Mouse (Mus musculus): Measurements from ENCODE around the gene Jak2. TPM values are rescaled to one million over a fixed set of nuclear protein-coding genes. Genes with fewer than 3 reads are reported as not detected.
A peak's percentile ranks its signal among the peaks of the same experiment; 100 is the strongest.

Gene Jak2
- total RNA-seq, 2 experiments from 2014 or later: 45.8 to 82.8 TPM

DNA sequence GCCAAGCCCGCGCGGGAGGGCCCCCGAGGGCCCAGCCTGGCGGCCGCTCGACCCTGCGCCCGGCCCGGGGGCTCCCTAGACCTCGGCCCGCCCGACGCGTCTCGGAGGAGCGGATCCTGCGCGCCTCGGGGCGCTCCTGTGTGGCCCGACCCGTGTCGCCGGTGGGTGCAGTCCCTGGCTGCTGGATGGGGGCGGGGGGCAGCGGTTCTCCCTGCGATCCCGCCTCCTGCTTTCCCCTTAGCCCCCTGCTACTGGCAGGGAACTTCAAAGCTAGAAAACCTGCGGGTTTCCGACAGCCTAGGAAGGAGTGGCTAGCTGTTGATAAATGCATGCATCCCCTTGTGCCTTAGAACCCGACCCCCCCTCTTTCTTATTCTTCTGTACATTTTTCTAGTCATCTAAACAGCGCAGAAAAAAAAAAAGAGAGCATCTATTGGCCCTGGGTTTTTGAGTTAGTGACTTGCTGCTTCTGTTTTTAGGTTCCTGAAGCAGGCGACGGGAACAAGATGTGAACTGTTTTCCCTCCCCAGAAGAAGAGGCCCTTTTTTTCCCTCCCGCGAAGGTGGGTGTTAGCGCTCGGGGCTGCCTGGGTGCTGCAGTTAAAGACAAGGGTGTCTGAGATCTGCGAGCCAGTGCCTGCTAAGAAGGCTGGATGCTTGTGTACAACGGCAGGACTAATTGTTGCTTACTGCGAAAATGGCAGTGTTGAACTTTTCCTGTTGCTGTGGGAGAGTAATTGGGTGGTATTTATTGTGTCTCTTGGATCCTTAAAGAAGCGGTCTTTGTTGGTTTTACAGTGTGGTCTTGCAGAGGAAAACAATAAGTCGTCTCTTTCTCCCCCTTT, 552 bp downstream of the Jak2 start:
- no peak for ATAC-seq (replicated peaks; ENCODE audit: low FRiP score, low TSS enrichment, poor library complexity, severe bottlenecking)

GRCm38 (mm10) chr19:29252831-29253545, 1.4 kb downstream of the Jak2 start:
- no peak for ATAC-seq (replicated peaks; ENCODE audit: low FRiP score, low TSS enrichment, poor library complexity, severe bottlenecking)

DNA sequence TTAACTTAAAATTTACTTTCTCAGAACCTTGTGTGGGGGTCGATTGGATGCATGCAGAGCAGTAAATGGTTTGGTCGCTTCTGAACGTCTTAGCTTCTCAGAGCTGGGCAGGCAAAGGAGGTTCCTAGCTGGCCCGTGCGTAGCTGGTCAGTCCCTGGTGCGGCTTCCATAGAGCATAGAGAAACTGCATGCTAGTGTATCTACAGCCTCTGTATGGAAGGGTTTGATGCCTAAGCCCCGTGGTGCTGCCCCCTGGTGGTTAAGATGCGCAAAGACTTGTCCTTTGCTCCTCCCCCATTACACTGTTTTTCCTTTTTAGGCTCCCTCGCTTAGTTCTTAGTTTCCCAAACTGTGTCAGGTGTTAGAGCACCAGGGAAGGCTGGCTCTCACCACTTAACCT, 2.1 kb downstream of the Jak2 start:
- peak; percentile 69 for ATAC-seq (replicated peaks; ENCODE audit: low FRiP score, low TSS enrichment, poor library complexity, severe bottlenecking)

- ATAC-seq (replicated peaks; ENCODE audit: low FRiP score, low TSS enrichment, poor library complexity, severe bottlenecking): no peak
Measured at GRCm38 (mm10) chr19:29254671-29255070, 3.0 kb downstream of the Jak2 start.

- no peak for ATAC-seq (replicated peaks; ENCODE audit: low FRiP score, low TSS enrichment, poor library complexity, severe bottlenecking)
Measured at GRCm38 (mm10) chr19:29255327-29256027, 3.8 kb downstream of the Jak2 start.

DNA sequence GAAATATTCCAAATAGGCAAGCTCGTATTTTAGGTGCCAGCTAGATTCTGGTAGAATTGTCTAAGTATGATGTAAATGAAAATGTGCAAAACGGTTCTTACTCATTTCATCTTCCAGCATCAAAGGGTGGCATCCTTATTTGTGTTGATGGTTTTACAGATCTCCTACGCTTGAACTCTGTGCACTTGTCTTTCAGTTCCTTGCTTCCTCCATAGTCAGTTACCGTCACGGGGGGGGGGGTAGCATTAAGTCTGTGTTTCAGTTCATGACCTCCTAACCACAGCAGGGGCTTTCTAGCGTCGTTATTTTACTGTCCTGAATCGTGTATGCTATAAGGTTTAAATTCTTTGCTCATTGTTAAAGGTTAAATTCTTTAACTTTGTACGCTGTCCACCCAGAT, 10.0 kb downstream of the Jak2 start:
- no peak for ATAC-seq (replicated peaks; ENCODE audit: low FRiP score, low TSS enrichment, poor library complexity, severe bottlenecking)

DNA sequence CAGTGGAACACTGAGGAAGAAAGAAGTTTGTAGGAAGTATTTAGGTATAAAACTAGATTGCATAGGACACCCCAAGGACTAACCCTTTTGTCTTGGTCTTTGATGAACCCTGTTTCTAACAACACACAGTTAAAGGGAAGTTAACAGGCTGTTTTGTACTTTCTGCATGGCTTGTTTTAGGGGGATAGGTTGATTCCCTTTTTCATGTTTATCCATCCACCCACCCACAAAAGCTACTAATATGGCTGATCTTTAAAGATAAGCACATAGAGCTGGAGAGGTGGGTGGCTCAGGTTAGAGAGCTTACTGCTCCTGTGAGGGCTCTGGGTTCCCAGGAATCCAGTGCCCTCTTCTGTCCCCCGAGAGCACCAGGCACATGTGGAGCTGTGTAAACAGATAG, 11.9 kb downstream of the Jak2 start:
- no peak for ATAC-seq (replicated peaks; ENCODE audit: low FRiP score, low TSS enrichment, poor library complexity, severe bottlenecking)

DNA sequence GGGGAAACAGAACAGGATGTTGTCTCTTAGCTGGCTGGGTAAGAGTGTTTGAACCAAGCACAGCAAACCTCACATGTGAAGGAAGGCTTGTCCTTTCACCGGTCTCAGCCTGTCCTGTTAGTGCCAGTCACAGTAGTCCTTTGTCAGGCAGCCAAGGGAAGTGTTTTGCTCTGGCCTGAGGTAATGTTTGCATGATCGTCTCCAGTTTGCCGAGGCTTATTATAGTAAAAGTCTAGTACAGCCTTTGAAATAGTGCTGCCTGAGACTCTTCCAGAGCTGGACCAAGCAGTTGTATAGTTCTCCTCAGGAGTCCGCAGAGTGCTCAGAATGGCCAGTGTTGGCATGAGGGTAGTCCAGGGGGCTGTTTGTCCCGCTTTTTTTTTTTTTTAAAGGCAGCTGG, 13.9 kb downstream of the Jak2 start:
- ATAC-seq (replicated peaks; ENCODE audit: low FRiP score, low TSS enrichment, poor library complexity, severe bottlenecking): no peak

DNA sequence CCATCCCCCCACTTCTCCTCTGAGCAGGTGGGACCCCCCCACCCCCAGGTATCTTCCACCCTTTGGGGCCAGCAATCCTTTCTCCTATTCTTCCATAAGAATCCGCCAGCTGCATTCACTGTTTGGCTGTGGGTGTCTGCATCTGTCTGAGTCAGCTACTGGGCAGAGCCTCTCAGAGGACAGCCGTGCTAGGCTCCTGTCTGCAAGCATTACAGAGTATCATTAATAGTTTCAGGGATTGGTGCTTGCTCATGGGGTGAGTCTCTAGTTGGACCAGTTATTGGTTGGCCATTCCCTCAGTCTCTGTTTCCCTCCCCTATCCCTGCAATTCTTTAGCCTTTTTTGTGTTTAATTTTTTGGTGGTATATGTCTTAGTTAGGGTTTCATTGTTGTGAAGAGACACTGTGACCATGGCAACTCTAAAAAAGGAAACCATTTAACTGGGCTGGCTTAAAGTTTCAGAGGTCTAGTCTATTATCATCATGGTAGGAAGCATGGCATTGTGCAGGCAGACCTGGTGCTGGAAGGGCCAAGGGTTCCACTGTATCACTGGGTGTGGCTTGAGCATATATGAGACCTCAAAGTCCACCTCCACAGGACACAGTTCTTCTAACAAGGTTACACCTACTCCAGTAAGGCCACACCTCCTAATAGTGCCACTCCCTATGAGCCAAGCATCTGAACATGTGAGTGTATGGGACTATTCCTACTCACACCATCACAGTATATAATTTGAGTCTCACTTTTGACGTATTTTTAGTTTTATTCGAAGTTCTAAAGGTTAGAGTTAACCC, 15.6 kb downstream of the Jak2 start:
- ATAC-seq (replicated peaks; ENCODE audit: low FRiP score, low TSS enrichment, poor library complexity, severe bottlenecking): no peak

DNA sequence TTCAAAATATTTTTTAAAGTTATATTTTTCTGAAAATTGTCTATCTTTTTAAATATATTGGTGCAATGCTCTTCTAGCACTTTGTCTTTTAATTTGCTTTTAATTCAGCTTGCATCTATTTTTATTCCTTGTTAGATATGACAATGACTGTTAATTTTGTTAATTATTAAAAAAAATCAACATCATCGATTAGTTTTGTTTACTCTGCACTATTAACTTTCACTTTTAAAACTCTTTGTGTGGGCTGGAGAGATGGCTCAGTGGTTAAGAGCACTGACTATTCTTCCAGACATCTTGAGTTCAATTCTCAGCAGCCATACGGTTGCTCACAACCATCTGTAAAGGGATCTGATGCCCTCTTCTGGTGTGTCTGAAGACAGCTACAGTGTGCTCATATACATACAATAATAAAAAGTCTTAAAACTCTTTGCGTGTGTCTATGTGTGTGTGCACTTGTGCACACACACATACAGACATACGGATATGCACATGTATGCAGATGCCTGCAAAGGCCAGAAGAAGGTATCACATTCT, 17.2 kb downstream of the Jak2 start:
- no peak for ATAC-seq (replicated peaks; ENCODE audit: low FRiP score, low TSS enrichment, poor library complexity, severe bottlenecking)

GRCm38 (mm10) chr19:29270226-29270625, 18.6 kb downstream of the Jak2 start:
- ATAC-seq (replicated peaks; ENCODE audit: low FRiP score, low TSS enrichment, poor library complexity, severe bottlenecking): 0 out of 2 replicates have a peak, but pooled peaks have one; percentile 15

GRCm38 (mm10) chr19:29271147-29271578, 19.5 kb downstream of the Jak2 start:
- peak; percentile 91 for ATAC-seq (replicated peaks; ENCODE audit: low FRiP score, low TSS enrichment, poor library complexity, severe bottlenecking)

DNA sequence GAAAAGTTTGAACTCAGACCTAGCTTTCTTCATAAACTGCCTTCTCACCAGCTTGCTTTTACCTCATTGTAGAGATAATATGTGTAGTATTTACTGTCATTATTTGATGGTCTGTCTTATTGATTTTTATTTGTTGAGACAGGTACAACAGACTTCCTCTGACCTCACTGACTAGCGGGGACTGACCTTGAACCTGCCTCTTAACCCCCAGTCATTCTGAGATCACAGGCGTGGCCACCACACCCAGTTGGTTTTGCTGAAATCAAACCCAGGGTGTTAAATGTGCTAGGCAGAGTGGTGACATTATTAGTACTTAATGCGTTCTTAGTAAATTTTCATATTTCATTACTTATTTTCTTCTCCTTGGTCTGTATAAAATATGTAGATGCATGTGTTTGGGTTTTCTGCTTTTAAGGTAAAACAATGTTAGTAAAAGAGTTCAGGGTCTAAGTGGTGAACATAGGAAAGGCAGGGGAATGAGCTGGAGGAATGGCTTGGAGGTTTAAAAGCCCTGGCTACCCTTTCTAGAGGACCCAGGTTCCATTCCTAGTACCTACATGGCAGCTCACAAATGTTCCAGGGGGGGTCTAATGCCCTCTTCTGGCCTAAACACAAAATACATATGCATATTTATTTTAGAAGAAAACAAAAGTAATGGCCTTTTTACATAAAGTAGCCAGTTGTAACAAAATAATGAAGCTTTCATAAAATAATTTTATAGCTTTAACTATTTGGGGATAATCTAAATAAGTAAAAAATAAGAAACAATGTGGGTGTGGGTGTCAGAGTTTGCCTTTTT, 20.6 kb downstream of the Jak2 start:
- ATAC-seq (replicated peaks; ENCODE audit: low FRiP score, low TSS enrichment, poor library complexity, severe bottlenecking): no peak

DNA sequence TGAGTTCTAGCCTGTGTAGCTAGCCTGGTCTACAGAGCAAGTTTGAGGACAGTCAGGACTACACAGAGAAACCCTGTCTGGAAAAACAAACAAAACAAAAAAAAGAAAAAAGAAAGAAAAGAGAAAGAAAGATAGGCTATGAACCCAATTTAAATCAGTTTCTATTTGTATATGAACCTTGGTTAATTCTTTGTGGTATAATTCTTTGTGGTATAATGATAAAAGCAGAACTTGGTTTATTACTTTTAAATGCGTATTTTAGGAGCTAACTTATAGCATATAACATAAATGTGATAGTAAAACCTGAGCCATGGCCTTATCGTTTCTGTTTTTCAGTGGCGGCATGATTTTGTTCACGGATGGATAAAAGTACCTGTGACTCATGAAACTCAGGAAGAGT, 24.8 kb downstream of the Jak2 start:
- no peak for ATAC-seq (replicated peaks; ENCODE audit: low FRiP score, low TSS enrichment, poor library complexity, severe bottlenecking)

- ATAC-seq (replicated peaks; ENCODE audit: low FRiP score, low TSS enrichment, poor library complexity, severe bottlenecking): no peak
Measured at GRCm38 (mm10) chr19:29278944-29279587, 27.4 kb downstream of the Jak2 start.

DNA sequence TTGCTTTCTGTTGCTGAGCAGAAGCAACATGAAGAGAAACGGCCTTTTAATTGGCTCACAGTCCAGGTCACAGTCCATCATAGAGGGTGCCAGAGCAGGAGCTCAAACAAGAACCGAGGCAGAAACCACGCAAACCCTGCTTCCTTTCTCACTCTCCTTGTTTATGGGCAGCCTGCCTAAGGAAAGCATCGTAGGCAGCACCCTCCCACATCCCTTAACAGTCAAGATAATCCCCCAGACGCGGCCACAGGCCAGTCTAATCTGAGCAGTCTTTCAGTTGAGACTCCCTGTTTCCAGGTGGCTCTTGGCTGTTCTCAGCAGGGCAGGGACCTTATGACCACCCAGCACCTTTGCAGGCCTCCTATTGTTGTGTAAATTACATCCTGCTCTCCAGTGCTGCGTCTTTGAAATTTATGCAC, 33.8 kb downstream of the Jak2 start:
- ATAC-seq (replicated peaks; ENCODE audit: low FRiP score, low TSS enrichment, poor library complexity, severe bottlenecking): no peak

DNA sequence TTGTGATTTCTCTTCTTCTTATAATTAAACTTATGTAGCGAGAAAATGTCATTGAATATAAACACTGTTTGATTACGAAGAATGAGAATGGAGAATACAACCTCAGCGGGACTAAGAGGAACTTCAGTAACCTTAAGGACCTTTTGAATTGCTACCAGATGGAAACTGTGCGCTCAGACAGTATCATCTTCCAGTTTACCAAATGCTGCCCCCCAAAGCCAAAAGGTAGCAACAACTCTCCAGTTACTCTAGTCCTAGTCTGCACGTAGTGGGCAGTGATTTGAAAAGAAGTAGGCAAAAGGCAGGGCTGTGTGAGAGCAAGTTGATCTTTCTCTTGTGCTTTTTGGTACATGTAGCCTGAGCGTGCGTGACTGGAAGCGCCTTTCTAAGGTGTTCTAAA, 36.2 kb downstream of the Jak2 start:
- ATAC-seq (replicated peaks; ENCODE audit: low FRiP score, low TSS enrichment, poor library complexity, severe bottlenecking): no peak

DNA sequence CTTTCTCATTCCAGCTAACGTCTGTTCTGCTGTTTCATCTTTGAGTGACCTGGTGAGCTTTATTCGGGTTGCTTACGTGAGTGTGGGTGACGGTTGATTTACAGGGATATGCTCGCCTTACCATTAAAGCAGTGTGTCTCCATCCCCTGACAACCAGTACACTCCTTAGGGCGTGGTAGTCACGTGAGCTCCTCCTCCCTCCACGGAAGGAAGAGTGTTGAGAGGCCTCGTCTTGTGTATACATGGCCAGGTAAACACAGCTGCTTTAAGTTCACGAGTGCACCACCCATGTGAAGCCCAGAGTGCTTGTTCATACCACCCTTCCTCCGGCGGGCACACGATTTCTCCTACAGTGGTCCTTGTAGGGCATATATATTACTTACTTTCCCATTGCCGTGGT, 39.9 kb downstream of the Jak2 start:
- ATAC-seq (replicated peaks; ENCODE audit: low FRiP score, low TSS enrichment, poor library complexity, severe bottlenecking): no peak

Measured in megakaryocyte-erythroid progenitor cell, adult 5-6 weeks (primary cell).